Mouse (Mus musculus): Measurements from ENCODE around the gene Dzip1.

Gene Dzip1

GRCm38 (mm10) chr14:118868102-118868724 lies 57.0 kb downstream of the Dzip1 start:
- no peak for DNase-seq (ENCODE audit: low read depth)

- no peak for DNase-seq (ENCODE audit: low read depth)
Observed at GRCm38 (mm10) chr14:118867366-118867765, 57.9 kb downstream of the Dzip1 start.

- no peak for DNase-seq (ENCODE audit: low read depth)
Observed at GRCm38 (mm10) chr14:118866014-118866811, 59.0 kb downstream of the Dzip1 start.

GRCm38 (mm10) chr14:118864905-118865304 lies 60.4 kb downstream of the Dzip1 start:
- DNase-seq (ENCODE audit: low read depth) = no peak

- no peak for DNase-seq (ENCODE audit: low read depth)
Observed at GRCm38 (mm10) chr14:118862253-118862652, 63.0 kb downstream of the Dzip1 start.

GRCm38 (mm10) chr14:118858318-118858717 lies 66.9 kb downstream of the Dzip1 start:
- DNase-seq (ENCODE audit: low read depth) = no peak

- DNase-seq (ENCODE audit: low read depth) = no peak
Observed at GRCm38 (mm10) chr14:118856563-118856962, 68.7 kb downstream of the Dzip1 start.

- DNase-seq (ENCODE audit: low read depth) = no peak
Observed at GRCm38 (mm10) chr14:118855141-118855800, 70.0 kb downstream of the Dzip1 start.

- peak; percentile 32 for DNase-seq (ENCODE audit: low read depth)
Observed at GRCm38 (mm10) chr14:118854371-118855114, 70.7 kb downstream of the Dzip1 start.

- no peak for DNase-seq (ENCODE audit: low read depth)
Observed at GRCm38 (mm10) chr14:118851496-118852107, 73.7 kb downstream of the Dzip1 start.

GRCm38 (mm10) chr14:118850696-118851035 lies 74.6 kb downstream of the Dzip1 start:
- no peak for DNase-seq (ENCODE audit: low read depth)

- DNase-seq (ENCODE audit: low read depth) = no peak
Observed at GRCm38 (mm10) chr14:118850011-118850695, 75.1 kb downstream of the Dzip1 start.

- DNase-seq (ENCODE audit: low read depth) = no peak
Observed at GRCm38 (mm10) chr14:118848171-118848570, 77.1 kb downstream of the Dzip1 start.

GRCm38 (mm10) chr14:118846834-118847233 lies 78.4 kb downstream of the Dzip1 start:
- no peak for DNase-seq (ENCODE audit: low read depth)

GRCm38 (mm10) chr14:118842353-118842752 lies 82.9 kb downstream of the Dzip1 start:
- no peak for DNase-seq (ENCODE audit: low read depth)

- DNase-seq (ENCODE audit: low read depth) = no peak
Observed at GRCm38 (mm10) chr14:118840027-118840426, 85.2 kb downstream of the Dzip1 start.

GRCm38 (mm10) chr14:118839416-118839815 lies 85.8 kb downstream of the Dzip1 start:
- DNase-seq (ENCODE audit: low read depth) = no peak

GRCm38 (mm10) chr14:118838556-118839120 lies 86.6 kb downstream of the Dzip1 start:
- DNase-seq (ENCODE audit: low read depth) = no peak

- DNase-seq (ENCODE audit: low read depth) = no peak
Observed at GRCm38 (mm10) chr14:118836754-118837153, 88.5 kb downstream of the Dzip1 start.

- no peak for DNase-seq (ENCODE audit: low read depth)
Observed at GRCm38 (mm10) chr14:118836145-118836544, 89.1 kb downstream of the Dzip1 start.

- no peak for DNase-seq (ENCODE audit: low read depth)
Observed at GRCm38 (mm10) chr14:118834313-118834712, 90.9 kb downstream of the Dzip1 start.

Measured in c-Kit-positive CD71-negative TER-119-negative erythroid progenitor cells, embryonic 14.5 days (primary cell).